Mouse (Mus musculus): ENCODE results near the gene Rpain. TPM values are rescaled to one million over a fixed set of nuclear protein-coding genes. Genes with fewer than 3 reads are reported as not detected.
A peak's percentile ranks its signal among the peaks of the same experiment; 100 is the strongest.

Rpain gene
- total and polyA plus RNA-seq, 2 experiments = 38.5 to 51.5 TPM

GRCm38 (mm10) chr11:71003611-71004315 is 33.8 kb downstream of the Rpain start:
- Histone ChIP-seq H3K27me3 (ENCODE audit: control insufficient read depth, insufficient read depth, low read length) (no peaks in the 10 kb centered on the region), H3K4me1 (ENCODE audit: control insufficient read depth, insufficient read depth, low read length) (peaks cover 16% of the 10 kb centered on the region), H3K9ac (ENCODE audit: low read depth, low read length) (peak overlapping the region; percentile 75), H3K36me3 (ENCODE audit: control insufficient read depth, insufficient read depth, low read length) (peaks cover 21% of the 10 kb centered on the region), H3K27ac (replicated peaks; ENCODE audit: insufficient read depth, low read depth, low read length) (peak overlapping the region; percentile 57), H3K4me3 (ENCODE audit: insufficient read depth, low read depth, low read length) (peak overlapping the region; percentile 75), H3K79me2 (ENCODE audit: control insufficient read depth, insufficient read depth, low read length) (peaks cover 7% of the 10 kb centered on the region; the same call in 1 of the 2 replicates)
- TF ChIP-seq POLR2A (IDR thresholded peaks at IDR 0.05; ENCODE audit: extremely low read depth, insufficient read depth, low read length) (no peak), CTCF (IDR thresholded peaks at IDR 0.05; ENCODE audit: low read depth, low read length) (no peak)
- WGBS = under 1% methylated on average over 49 of the region's 49 CpGs
- DNase-seq (ENCODE audit: extremely low read depth, low read depth, low spot score) = peak; percentile 53

GRCm38 (mm10) chr11:71004316-71004773 is 34.3 kb downstream of the Rpain start, which contains the start of gene Dhx33:
Gene Dhx33, minus strand, starts transcription at chr11:71004437.
- peaks cover 7% of the 10 kb centered on the region; the same call in 1 of the 2 replicates for H3K79me2 ChIP-seq (ENCODE audit: control insufficient read depth, insufficient read depth, low read length)
- TF ChIP-seq POLR2A (IDR thresholded peaks at IDR 0.05; ENCODE audit: extremely low read depth, insufficient read depth, low read length) (0 out of 2 replicates have a peak, but pooled peaks have one; percentile 43), CTCF (IDR thresholded peaks at IDR 0.05; ENCODE audit: low read depth, low read length) (0 out of 2 replicates have a peak, but pooled peaks have one; percentile 7)
- peak within 1 kb of the TSS; percentile 75 for H3K9ac ChIP-seq (ENCODE audit: low read depth, low read length)
- DNase-seq (ENCODE audit: extremely low read depth, low read depth, low spot score) = peak; percentile 98
- H3K27me3 ChIP-seq (ENCODE audit: control insufficient read depth, insufficient read depth, low read length) = no peaks in the 10 kb centered on the region
- H3K4me3 ChIP-seq (ENCODE audit: insufficient read depth, low read depth, low read length) = peak within 1 kb of the TSS; percentile 75
- peak within 1 kb of the TSS; percentile 64 for H3K27ac ChIP-seq (replicated peaks; ENCODE audit: insufficient read depth, low read depth, low read length)
- H3K36me3 ChIP-seq (ENCODE audit: control insufficient read depth, insufficient read depth, low read length) = peaks cover 21% of the 10 kb centered on the region
- H3K4me1 ChIP-seq (ENCODE audit: control insufficient read depth, insufficient read depth, low read length) = peaks cover 19% of the 10 kb centered on the region
- under 1% methylated on average over 35 of the region's 35 CpGs for WGBS

- Histone ChIP-seq H3K27ac (replicated peaks; ENCODE audit: insufficient read depth, low read depth, low read length) (peak overlapping the region; percentile 64), H3K4me1 (ENCODE audit: control insufficient read depth, insufficient read depth, low read length) (peaks cover 22% of the 10 kb centered on the region), H3K4me3 (ENCODE audit: insufficient read depth, low read depth, low read length) (no peak overlapping the region), H3K27me3 (ENCODE audit: control insufficient read depth, insufficient read depth, low read length) (no peaks in the 10 kb centered on the region), H3K79me2 (ENCODE audit: control insufficient read depth, insufficient read depth, low read length) (peaks cover 7% of the 10 kb centered on the region; the same call in 1 of the 2 replicates), H3K9ac (ENCODE audit: low read depth, low read length) (no peak overlapping the region), H3K36me3 (ENCODE audit: control insufficient read depth, insufficient read depth, low read length) (peaks cover 23% of the 10 kb centered on the region)
- WGBS = 28% methylated on average over 5 of the region's 5 CpGs
- no peak for TF ChIP-seq POLR2A (IDR thresholded peaks at IDR 0.05; ENCODE audit: extremely low read depth, insufficient read depth, low read length)
- no peak for TF ChIP-seq CTCF (IDR thresholded peaks at IDR 0.05; ENCODE audit: low read depth, low read length)
- DNase-seq (ENCODE audit: extremely low read depth, low read depth, low spot score) = peak; percentile 53
These were observed 35.0 kb downstream of the Rpain start for GRCm38 (mm10) chr11:71005046-71005445.

- Histone ChIP-seq H3K79me2 (ENCODE audit: control insufficient read depth, insufficient read depth, low read length) (peaks cover 7% of the 10 kb centered on the region; the same call in 1 of the 2 replicates), H3K27ac (replicated peaks; ENCODE audit: insufficient read depth, low read depth, low read length) (peak overlapping the region; percentile 67), H3K9ac (ENCODE audit: low read depth, low read length) (no peak overlapping the region), H3K36me3 (ENCODE audit: control insufficient read depth, insufficient read depth, low read length) (peaks cover 37% of the 10 kb centered on the region), H3K27me3 (ENCODE audit: control insufficient read depth, insufficient read depth, low read length) (no peaks in the 10 kb centered on the region), H3K4me1 (ENCODE audit: control insufficient read depth, insufficient read depth, low read length) (peaks cover 23% of the 10 kb centered on the region), H3K4me3 (ENCODE audit: insufficient read depth, low read depth, low read length) (no peak overlapping the region)
- TF ChIP-seq POLR2A (IDR thresholded peaks at IDR 0.05; ENCODE audit: extremely low read depth, insufficient read depth, low read length) (no peak), CTCF (IDR thresholded peaks at IDR 0.05; ENCODE audit: low read depth, low read length) (no peak)
- WGBS = 51% methylated on average over 6 of the region's 6 CpGs
- peak; percentile 40 for DNase-seq (ENCODE audit: extremely low read depth, low read depth, low spot score)
These were observed 37.0 kb downstream of the Rpain start for GRCm38 (mm10) chr11:71007026-71007425.

- Histone ChIP-seq H3K9ac (ENCODE audit: low read depth, low read length) (no peak overlapping the region), H3K4me1 (ENCODE audit: control insufficient read depth, insufficient read depth, low read length) (peaks cover 21% of the 10 kb centered on the region), H3K27me3 (ENCODE audit: control insufficient read depth, insufficient read depth, low read length) (no peaks in the 10 kb centered on the region), H3K4me3 (ENCODE audit: insufficient read depth, low read depth, low read length) (no peak overlapping the region), H3K27ac (replicated peaks; ENCODE audit: insufficient read depth, low read depth, low read length) (peak overlapping the region; percentile 59; the same call in 1 of the 2 replicates), H3K79me2 (ENCODE audit: control insufficient read depth, insufficient read depth, low read length) (peaks cover under 1% of the 10 kb centered on the region; the same call in 1 of the 2 replicates), H3K36me3 (ENCODE audit: control insufficient read depth, insufficient read depth, low read length) (peaks cover 38% of the 10 kb centered on the region)
- peak; percentile 28 for DNase-seq (ENCODE audit: extremely low read depth, low read depth, low spot score)
- 45% methylated on average over 7 of the region's 7 CpGs for WGBS
- TF ChIP-seq CTCF (IDR thresholded peaks at IDR 0.05; ENCODE audit: low read depth, low read length) = no peak
- no peak for TF ChIP-seq POLR2A (IDR thresholded peaks at IDR 0.05; ENCODE audit: extremely low read depth, insufficient read depth, low read length)
These were observed 37.8 kb downstream of the Rpain start for GRCm38 (mm10) chr11:71007831-71008230.
